Mouse (Mus musculus) kidney, adult 2 months (tissue): ENCODE measurements at regions not wholly inside any gene's neighbourhood (a gene's known extent, or its start where the extent isn't known, plus 50 kb on each side); places are given as distances from the start of the nearest gene placed in this dataset.

Experiments used
- DNase-seq: peaks from one replicate; pipeline ENCODE4 v3.0.0; 2021
- H3K27ac ChIP-seq: fragments of 200-500 bp; 2 replicates; pipeline ENCODE4 v1.5.1; 2012; ENCODE audit warnings: low read depth, low read length, control low read depth, inconsistent platforms; ENCODE audit not compliant: insufficient read depth
- H3K27me3 ChIP-seq: fragments of 200-500 bp; replicated peaks from 2 replicates; pipeline ENCODE4 v1.6.1; 2012; ENCODE audit warnings: mild to moderate bottlenecking, moderate library complexity, low read length, inconsistent platforms; ENCODE audit not compliant: control insufficient read depth, insufficient read depth
- H3K36me3 ChIP-seq: fragments of 200-500 bp; 2 replicates; pipeline ENCODE4 v1.6.1; 2012; ENCODE audit warnings: mild to moderate bottlenecking, moderate library complexity, low read length, inconsistent platforms; ENCODE audit not compliant: control insufficient read depth, insufficient read depth
- H3K4me1 ChIP-seq: fragments of 200-500 bp; 2 replicates; pipeline ENCODE4 v1.6.1; 2011; ENCODE audit warnings: low read length; ENCODE audit not compliant: control insufficient read depth, insufficient read depth
- H3K4me3 ChIP-seq: fragments of 200-500 bp; 2 replicates; pipeline ENCODE4 v1.5.1; 2011; ENCODE audit warnings: mild to moderate bottlenecking, low read depth, low read length, control low read depth; ENCODE audit not compliant: insufficient read depth
- CTCF ChIP-seq: fragments of 200-500 bp; conservative IDR thresholded peaks from 2 replicates; pipeline ENCODE4 v1.5.1; 2011; ENCODE audit warnings: low read depth, mild to moderate bottlenecking, control low read depth, low read length, moderate library complexity, mixed read lengths; ENCODE audit not compliant: insufficient read depth, insufficient read length
- POLR2A ChIP-seq: fragments of 200-500 bp; IDR thresholded peaks from one replicate; pipeline ENCODE4 v1.6.1; 2011; ENCODE audit warnings: low read depth, low read length, control low read depth
- WGBS: fragments of 180-500 bp; shearing (Covaris S2); methylation state at CpG from one replicate; pipeline ENCODE4 v1.1.7; 2018; 5-methylcytosine and 5-hydroxymethylcytosine counted together

- H3K27ac ChIP-seq, result no peak overlapping the region
- H3K4me1 ChIP-seq, result no peaks in the 10 kb centered on the region
- 56% methylated on average over 6 of the region's 6 CpGs for WGBS
- TF ChIP-seq POLR2A (no peak), CTCF (no peak)
- DNase-seq, result no peak
- no peaks in the 10 kb centered on the region; the same call in 1 of the 2 replicates for H3K27me3 ChIP-seq
- H3K36me3 ChIP-seq, result no peaks in the 10 kb centered on the region
- H3K4me3 ChIP-seq, result no peak overlapping the region
Observed at GRCm38 (mm10) chr3:39779690-39780218, 751.3 kb upstream of the Intu start.

DNA sequence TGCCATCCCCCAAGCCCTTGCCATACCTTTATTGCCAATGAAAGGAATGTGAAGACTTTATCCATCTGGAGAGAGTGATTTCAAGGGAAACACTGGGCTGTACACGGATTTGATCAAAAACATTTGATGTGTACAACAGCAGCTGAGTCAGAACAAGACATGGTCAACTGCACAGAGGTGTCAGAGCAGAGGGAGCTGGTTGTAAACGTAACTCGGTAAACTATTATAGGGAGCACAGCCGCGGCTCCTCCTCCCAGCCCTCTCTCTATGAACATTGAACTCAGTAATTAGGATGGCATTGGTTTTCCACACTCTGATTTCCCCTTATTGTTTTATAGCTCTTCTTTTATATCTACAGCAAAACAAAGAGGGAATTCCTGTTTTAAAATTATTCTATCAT lies 750.8 kb upstream of the Intu start:
- Histone ChIP-seq H3K4me1 (no peaks in the 10 kb centered on the region), H3K27me3 (no peaks in the 10 kb centered on the region; the same call in 1 of the 2 replicates), H3K4me3 (no peak overlapping the region), H3K36me3 (no peaks in the 10 kb centered on the region), H3K27ac (no peak overlapping the region)
- DNase-seq, result peak; percentile 2
- TF ChIP-seq CTCF (no peak), POLR2A (no peak)
- 23% methylated on average over 5 of the region's 5 CpGs for WGBS

- Histone ChIP-seq H3K4me1 (no peaks in the 10 kb centered on the region), H3K36me3 (no peaks in the 10 kb centered on the region), H3K27ac (no peak overlapping the region), H3K27me3 (no peaks in the 10 kb centered on the region; the same call in 1 of the 2 replicates), H3K4me3 (no peak overlapping the region)
- TF ChIP-seq CTCF, result no peak
- TF ChIP-seq POLR2A, result no peak
- 87% methylated on average over 2 of the region's 2 CpGs for WGBS
- no peak for DNase-seq
Observed at GRCm38 (mm10) chr3:39784901-39785300, 746.2 kb upstream of the Intu start.

DNA sequence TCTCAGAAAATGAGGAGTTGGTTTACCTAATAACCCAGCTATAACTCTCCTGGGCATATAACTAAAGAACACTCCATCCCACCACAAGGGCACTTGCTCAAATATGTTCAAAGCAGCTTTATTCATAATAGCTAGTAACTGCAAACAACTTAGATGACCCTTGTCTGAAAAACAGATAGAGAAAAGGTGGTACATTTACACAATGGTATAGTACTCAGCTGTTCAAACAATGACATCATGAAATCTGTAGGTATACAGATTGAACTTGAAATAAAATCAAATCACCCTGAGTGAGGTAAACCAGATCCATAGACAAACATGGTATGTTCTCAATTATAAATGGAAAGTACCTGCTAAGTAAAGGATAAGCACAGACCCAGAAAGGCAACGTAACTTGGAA lies 721.5 kb upstream of the Intu start:
- no peaks in the 10 kb centered on the region for H3K36me3 ChIP-seq
- no peak for DNase-seq
- no peaks in the 10 kb centered on the region for H3K27me3 ChIP-seq
- no peak overlapping the region for H3K27ac ChIP-seq
- WGBS, result 91% methylated on average over 1 of the region's 1 CpGs
- no peak for TF ChIP-seq CTCF
- TF ChIP-seq POLR2A, result no peak
- H3K4me1 ChIP-seq, result no peaks in the 10 kb centered on the region
- H3K4me3 ChIP-seq, result no peak overlapping the region

- H3K36me3 ChIP-seq, result no peaks in the 10 kb centered on the region
- TF ChIP-seq CTCF (peak; percentile 72), POLR2A (no peak)
- H3K27me3 ChIP-seq, result no peaks in the 10 kb centered on the region
- no peak overlapping the region for H3K4me3 ChIP-seq
- peak; percentile 49 for DNase-seq
- H3K27ac ChIP-seq, result no peak overlapping the region
- no peaks in the 10 kb centered on the region for H3K4me1 ChIP-seq
- WGBS, result 12% methylated on average over 6 of the region's 6 CpGs
Observed at GRCm38 (mm10) chr3:39814814-39815213, 716.3 kb upstream of the Intu start.

GRCm38 (mm10) chr3:39830488-39831056 lies 700.5 kb upstream of the Intu start:
- Histone ChIP-seq H3K36me3 (no peaks in the 10 kb centered on the region), H3K27me3 (no peaks in the 10 kb centered on the region), H3K27ac (no peak overlapping the region), H3K4me3 (no peak overlapping the region), H3K4me1 (no peaks in the 10 kb centered on the region)
- TF ChIP-seq CTCF, result no peak
- DNase-seq, result no peak
- WGBS, result 83% methylated on average over 8 of the region's 8 CpGs

DNA sequence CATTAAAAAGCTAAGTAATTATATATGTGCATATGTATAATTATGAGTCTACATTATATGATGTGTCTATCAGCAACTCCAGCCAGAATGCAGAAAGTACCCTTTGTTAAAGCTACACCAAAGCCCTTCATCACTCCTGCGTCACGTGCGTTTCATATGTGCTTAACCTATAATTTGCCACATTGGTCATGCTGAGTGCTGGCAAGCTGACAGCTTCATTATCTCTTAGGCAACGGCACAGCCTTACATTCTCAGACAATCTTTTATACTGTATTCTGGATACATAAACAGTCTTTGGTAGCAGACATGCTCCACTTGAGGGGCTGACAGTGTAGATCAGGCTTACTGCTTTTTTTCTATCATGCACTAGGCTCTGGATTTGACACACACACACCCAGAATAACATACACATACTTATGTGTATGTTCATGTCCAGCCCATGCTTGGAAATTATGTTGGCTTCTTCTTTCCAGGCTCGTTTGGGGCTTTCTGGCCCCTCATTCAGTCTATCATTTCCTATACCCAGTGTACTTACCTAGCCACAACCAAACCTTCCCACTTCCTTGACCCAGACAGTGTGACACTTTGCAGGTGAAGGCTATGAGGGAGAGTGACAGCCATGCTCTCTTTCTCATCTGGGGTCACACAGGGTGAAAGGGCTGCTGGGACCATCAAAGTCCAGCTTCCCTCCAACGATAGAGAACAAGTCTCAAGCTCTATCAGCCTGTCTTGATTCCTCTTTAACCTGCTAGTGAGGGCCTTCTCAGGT lies 692.5 kb upstream of the Intu start:
- Histone ChIP-seq H3K36me3 (no peaks in the 10 kb centered on the region), H3K4me1 (no peaks in the 10 kb centered on the region), H3K27ac (no peak overlapping the region), H3K27me3 (no peaks in the 10 kb centered on the region), H3K4me3 (no peak overlapping the region)
- WGBS, result 84% methylated on average over 6 of the region's 6 CpGs
- DNase-seq, result no peak
- TF ChIP-seq POLR2A (no peak), CTCF (no peak)
